Mouse (Mus musculus): ENCODE measurements at regions not wholly inside any gene's neighbourhood (a gene's known extent, or its start where the extent isn't known, plus 50 kb on each side); places are given as distances from the start of the nearest gene placed in this dataset.

- peak; percentile 24 for ATAC-seq
Measured at GRCm38 (mm10) chr15:60101485-60102280, 85.3 kb upstream of the 4933412E24Rik start.

GRCm38 (mm10) chr15:60097141-60097540 lies 80.7 kb upstream of the 4933412E24Rik start:
- peak; percentile 80 for ATAC-seq

- no peak for ATAC-seq
Measured at GRCm38 (mm10) chr15:60096131-60096530, 79.7 kb upstream of the 4933412E24Rik start.

- no peak for ATAC-seq
Measured at GRCm38 (mm10) chr15:60089921-60090320, 73.5 kb upstream of the 4933412E24Rik start.

GRCm38 (mm10) chr15:60088964-60089899 lies 72.8 kb upstream of the 4933412E24Rik start:
- ATAC-seq, result no peak
